Mouse (Mus musculus) liver, postnatal 0 days (tissue): Measurements from ENCODE around the gene Jpt2. TPM values are rescaled to one million over a fixed set of nuclear protein-coding genes. Genes with fewer than 3 reads are reported as not detected.
"Not testable (repeated sequence)": the region's sequence is repeated elsewhere in the genome, so short reads cannot be mapped to it uniquely, and the experiment has no call there.

Experiments
- ATAC-seq: fragments of 200-750 bp; cut with Nextera tagmentation; 2 replicates; pipeline ENCODE4 v1.8.0; 2017; ENCODE audit warnings: mild to moderate bottlenecking, moderate library complexity
- DNase-seq: peaks from one replicate; pipeline ENCODE4 v3.0.0-alpha.2; 2016
- H3K27ac ChIP-seq: fragments of 300-500 bp; sonication (generic); 2 replicates; pipeline ENCODE4 v1.5.1; 2014; ENCODE audit warnings: antibody characterized with exemption, moderate library complexity, mild to moderate bottlenecking, low read depth
- H3K27me3 ChIP-seq: fragments of 300-500 bp; sonication (generic); 2 replicates; pipeline ENCODE4 v1.6.1; 2014; ENCODE audit warnings: low read length, control low read depth, mixed read lengths; ENCODE audit not compliant: insufficient read depth
- H3K36me3 ChIP-seq: fragments of 300-500 bp; sonication (generic); replicated peaks from 2 replicates; pipeline ENCODE4 v1.6.1; 2014; ENCODE audit warnings: mild to moderate bottlenecking, control low read depth, low read length, moderate library complexity, mixed read lengths; ENCODE audit not compliant: insufficient read depth
- H3K4me1 ChIP-seq: fragments of 300-500 bp; sonication (generic); 2 replicates; pipeline ENCODE4 v1.6.1; 2014; ENCODE audit warnings: antibody characterized with exemption, mild to moderate bottlenecking, control low read depth; ENCODE audit not compliant: insufficient read depth
- H3K4me2 ChIP-seq: fragments of 300-500 bp; sonication (generic); 2 replicates; pipeline ENCODE4 v1.6.1; 2014; ENCODE audit warnings: low read depth, mild to moderate bottlenecking, low read length, moderate library complexity, mixed read lengths
- H3K4me3 ChIP-seq: fragments of 300-500 bp; sonication (generic); 2 replicates; pipeline ENCODE4 v1.5.1; 2014; ENCODE audit warnings: low read depth, low read length
- H3K9ac ChIP-seq: fragments of 300-500 bp; sonication (generic); replicated peaks from 2 replicates; pipeline ENCODE4 v1.6.1; 2014; ENCODE audit warnings: mild to moderate bottlenecking, moderate library complexity
- H3K9me3 ChIP-seq: fragments of 300-500 bp; sonication (generic); 2 replicates; pipeline ENCODE4 v1.6.1; 2016; ENCODE audit warnings: mild to moderate bottlenecking, control low read depth, low read length, mixed read lengths
- CTCF ChIP-seq: sonication (generic); IDR thresholded peaks from 2 replicates; pipeline ENCODE4 v1.5.1; 2016; ENCODE audit warnings: antibody characterized with exemption, low read depth
- EP300 ChIP-seq: IDR thresholded peaks from 2 replicates; pipeline ENCODE4 v1.6.1; 2016; ENCODE audit warnings: antibody characterized with exemption, low read depth, mild to moderate bottlenecking
- WGBS: fragments of 180-500 bp; shearing (Covaris S2); extraction: QIAGEN DNeasy Blood & Tissue Kit; methylation state at CpG from one replicate; pipeline ENCODE4 v1.1.7; 2014; ENCODE audit not compliant: insufficient replicate concordance; 5-methylcytosine and 5-hydroxymethylcytosine counted together
- polyA plus RNA-seq: library from polyadenylated mRNA; unstranded; fragments of >200 nt; fragmentation: Nextera tagmentation; extraction: Ambion mirVana; gene quantifications from 2 replicates; pipeline ENCODE4 v1.2.1, GENCODE M21; 2015

Gene Jpt2
- polyA plus RNA-seq, 1 experiment from 2014 or later = 25.1 TPM

- peak overlapping the region; percentile 87 for H3K4me3 ChIP-seq
- peak overlapping the region; percentile 87 for H3K9ac ChIP-seq
- ATAC-seq = no peak
- no peak for DNase-seq
- H3K4me1 ChIP-seq = peaks cover 11% of the 10 kb centered on the region
- 0 out of 2 replicates have a peak overlapping the region, but pooled peaks have one; percentile 81 for H3K27ac ChIP-seq
- TF ChIP-seq EP300 (no peak), CTCF (no peak)
- no peaks in the 10 kb centered on the region for H3K9me3 ChIP-seq
- H3K4me2 ChIP-seq = peak overlapping the region; percentile 88
- H3K36me3 ChIP-seq = peaks cover 34% of the 10 kb centered on the region
- WGBS = 47% methylated on average over 8 of the region's 8 CpGs
- H3K27me3 ChIP-seq = no peaks in the 10 kb centered on the region
Observed at GRCm38 (mm10) chr17:24959371-24959770, 1.1 kb downstream of the Jpt2 start.

GRCm38 (mm10) chr17:24953291-24953690 lies 7.2 kb downstream of the Jpt2 start:
- Histone ChIP-seq H3K4me1 (peaks cover 12% of the 10 kb centered on the region), H3K36me3 (peaks cover 19% of the 10 kb centered on the region), H3K9ac (0 out of 2 replicates have a peak overlapping the region, but pooled peaks have one; percentile 11), H3K4me2 (peak overlapping the region; percentile 33; the same call in 1 of the 2 replicates), H3K27me3 (no peaks in the 10 kb centered on the region), H3K9me3 (no peaks in the 10 kb centered on the region), H3K27ac (peak overlapping the region; percentile 71), H3K4me3 (no peak overlapping the region)
- ATAC-seq (peak; percentile 83), DNase-seq (peak; percentile 23)
- WGBS = 73% methylated on average over 2 of the region's 2 CpGs
- no peak for TF ChIP-seq CTCF
- no peak for TF ChIP-seq EP300

GRCm38 (mm10) chr17:24950671-24951070 lies 9.8 kb downstream of the Jpt2 start:
- Histone ChIP-seq H3K27me3 (no peaks in the 10 kb centered on the region), H3K9ac (no peak overlapping the region), H3K4me1 (peaks cover 12% of the 10 kb centered on the region), H3K4me3 (no peak overlapping the region), H3K27ac (no peak overlapping the region), H3K4me2 (no peak overlapping the region), H3K36me3 (peaks cover 39% of the 10 kb centered on the region), H3K9me3 (no peaks in the 10 kb centered on the region)
- ATAC-seq (peak; percentile 12; the same call in 1 of the 2 replicates), DNase-seq (no peak)
- 79% methylated on average over 2 of the region's 2 CpGs for WGBS
- TF ChIP-seq EP300 (no peak), CTCF (no peak)

GRCm38 (mm10) chr17:24948204-24948603 lies 12.3 kb downstream of the Jpt2 start:
- TF ChIP-seq EP300 (no peak), CTCF (no peak)
- Histone ChIP-seq H3K9ac (no peak overlapping the region), H3K4me1 (peaks cover 8% of the 10 kb centered on the region), H3K4me3 (no peak overlapping the region), H3K27me3 (no peaks in the 10 kb centered on the region), H3K36me3 (peaks cover 34% of the 10 kb centered on the region), H3K27ac (no peak overlapping the region), H3K9me3 (no peaks in the 10 kb centered on the region), H3K4me2 (no peak overlapping the region)
- 72% methylated on average over 5 of the region's 5 CpGs for WGBS
- no peak for DNase-seq
- ATAC-seq = peak; percentile 75

DNA sequence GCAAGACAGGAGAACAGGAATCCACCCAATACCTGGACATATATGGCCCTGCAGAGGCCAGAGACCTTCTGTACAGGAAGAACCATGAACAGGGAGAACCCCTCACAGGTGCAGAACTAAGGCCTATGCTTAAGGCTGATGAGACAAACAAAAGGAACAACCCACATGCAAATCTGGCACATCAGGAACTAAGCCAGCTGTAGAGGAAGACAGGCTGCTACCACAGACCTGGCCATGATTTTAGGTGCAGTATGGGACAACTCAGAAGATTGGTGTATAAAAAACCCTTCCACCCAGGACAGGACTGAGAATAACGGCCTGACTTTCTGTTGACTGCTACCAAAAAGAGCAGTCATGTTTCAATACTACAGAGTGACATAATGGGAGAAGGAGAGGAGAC lies 16.9 kb downstream of the Jpt2 start:
- not testable (repeated sequence) for H3K4me3 ChIP-seq, H3K4me1 ChIP-seq, H3K9me3 ChIP-seq, H3K4me2 ChIP-seq, DNase-seq, H3K27me3 ChIP-seq, ATAC-seq, H3K27ac ChIP-seq, H3K9ac ChIP-seq
- WGBS = 86% methylated on average over 1 of the region's 1 CpGs
- H3K36me3 ChIP-seq = peaks cover 25% of the 10 kb centered on the region

- 85% methylated on average over 7 of the region's 7 CpGs for WGBS
- Histone ChIP-seq H3K4me3 (no peak overlapping the region), H3K4me1 (no peaks in the 10 kb centered on the region), H3K36me3 (peaks cover 25% of the 10 kb centered on the region), H3K27me3 (no peaks in the 10 kb centered on the region), H3K4me2 (no peak overlapping the region), H3K9ac (no peak overlapping the region), H3K9me3 (no peaks in the 10 kb centered on the region), H3K27ac (no peak overlapping the region)
- DNase-seq (no peak), ATAC-seq (no peak)
- no peak for TF ChIP-seq EP300
- no peak for TF ChIP-seq CTCF
Observed at GRCm38 (mm10) chr17:24943036-24943435, 17.5 kb downstream of the Jpt2 start.

DNA sequence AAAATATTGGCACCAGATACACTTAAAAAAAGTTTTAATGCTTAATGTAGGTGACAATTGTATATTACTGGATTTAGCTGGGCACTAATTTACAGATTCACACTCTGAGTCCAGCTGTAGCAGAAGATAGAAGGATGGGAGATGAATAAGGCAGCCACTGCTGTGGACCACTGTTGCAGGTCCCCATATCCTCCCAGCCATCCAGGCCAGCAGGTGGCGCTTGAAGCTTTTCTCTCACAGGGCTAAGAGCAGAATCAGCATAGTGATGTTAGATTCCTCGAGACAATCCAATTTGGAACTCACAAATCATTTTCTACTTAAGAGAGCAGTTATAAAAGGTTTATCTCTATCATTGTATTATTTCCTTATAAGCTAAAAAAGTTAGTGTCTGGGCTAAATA lies 18.0 kb downstream of the Jpt2 start:
- not testable (repeated sequence) for H3K27me3 ChIP-seq, H3K4me1 ChIP-seq, DNase-seq, H3K9ac ChIP-seq, H3K9me3 ChIP-seq, H3K27ac ChIP-seq, H3K4me2 ChIP-seq, H3K4me3 ChIP-seq
- ATAC-seq = peak; percentile 60; the same call in 1 of the 2 replicates
- peak; percentile 80 for TF ChIP-seq CTCF
- H3K36me3 ChIP-seq = peaks cover 20% of the 10 kb centered on the region
- WGBS = 8% methylated on average over 2 of the region's 2 CpGs
